Mouse (Mus musculus): Measurements from ENCODE around the gene Fthl17c. TPM values are rescaled to one million over a fixed set of nuclear protein-coding genes. Genes with fewer than 3 reads are reported as not detected.
"Not testable (repeated sequence)": the region's sequence is repeated elsewhere in the genome, so short reads cannot be mapped to it uniquely, and the experiment has no call there.

Fthl17c gene
- not detected in 2 replicates for polyA plus RNA-seq (2015; fragmentation: Nextera tagmentation; extraction: Ambion mirVana)

DNA sequence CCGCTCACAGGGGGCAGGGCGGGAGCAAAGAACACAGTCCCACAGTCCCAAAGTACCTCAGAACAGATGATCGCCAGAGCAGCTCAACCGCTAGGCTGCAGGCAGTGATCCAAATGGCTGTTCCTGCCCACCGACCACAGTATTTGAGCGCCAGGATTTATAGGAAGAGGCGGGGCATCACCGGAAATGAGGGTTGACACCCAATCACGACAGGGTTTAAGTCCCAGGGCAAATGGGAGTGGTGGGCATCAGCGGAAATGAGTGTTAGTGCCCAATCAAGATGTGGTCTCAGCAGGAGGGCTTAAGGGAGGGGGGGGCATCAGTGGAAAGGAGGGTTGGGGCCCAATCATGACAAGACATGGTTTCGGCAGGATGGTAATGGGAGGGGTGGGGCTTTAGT is at the start of gene Fthl17c:
Gene Fthl17c, minus strand, starts transcription at position 101 of the 400 bp plus-strand sequence.
- H3K36me3 ChIP-seq (ENCODE audit: control insufficient read depth, insufficient read depth, low read length); H3K9me3 ChIP-seq (ENCODE audit: control insufficient read depth, low read length); H3K4me2 ChIP-seq (ENCODE audit: low read depth, low read length); H3K27ac ChIP-seq (ENCODE audit: low read length); H3K4me1 ChIP-seq (ENCODE audit: control insufficient read depth, insufficient read depth, low read length); H3K27me3 ChIP-seq (replicated peaks; ENCODE audit: control insufficient read depth, insufficient read depth, low read length); H3K4me3 ChIP-seq (ENCODE audit: low read length); ATAC-seq; H3K9ac ChIP-seq (ENCODE audit: low read depth, low read length): not testable (repeated sequence)
- WGBS, result no CpG with 5 or more reads among the region's 11 CpGs

- no peaks in the 10 kb centered on the region for H3K27me3 ChIP-seq (replicated peaks; ENCODE audit: control insufficient read depth, insufficient read depth, low read length)
- no peaks in the 10 kb centered on the region for H3K9me3 ChIP-seq (ENCODE audit: control insufficient read depth, low read length)
- WGBS, result 49% methylated on average over 10 of the region's 10 CpGs
- H3K27ac ChIP-seq (ENCODE audit: low read length), result no peak overlapping the region
- H3K4me2 ChIP-seq (ENCODE audit: low read depth, low read length), result no peak overlapping the region
- no peaks in the 10 kb centered on the region for H3K4me1 ChIP-seq (ENCODE audit: control insufficient read depth, insufficient read depth, low read length)
- no peak overlapping the region for H3K4me3 ChIP-seq (ENCODE audit: low read length)
- no peak for ATAC-seq
- H3K9ac ChIP-seq (ENCODE audit: low read depth, low read length), result no peak overlapping the region
- no peaks in the 10 kb centered on the region for H3K36me3 ChIP-seq (ENCODE audit: control insufficient read depth, insufficient read depth, low read length)
Observed at GRCm38 (mm10) chrX:9019481-9019880, 43.1 kb upstream of the Fthl17c start.

DNA sequence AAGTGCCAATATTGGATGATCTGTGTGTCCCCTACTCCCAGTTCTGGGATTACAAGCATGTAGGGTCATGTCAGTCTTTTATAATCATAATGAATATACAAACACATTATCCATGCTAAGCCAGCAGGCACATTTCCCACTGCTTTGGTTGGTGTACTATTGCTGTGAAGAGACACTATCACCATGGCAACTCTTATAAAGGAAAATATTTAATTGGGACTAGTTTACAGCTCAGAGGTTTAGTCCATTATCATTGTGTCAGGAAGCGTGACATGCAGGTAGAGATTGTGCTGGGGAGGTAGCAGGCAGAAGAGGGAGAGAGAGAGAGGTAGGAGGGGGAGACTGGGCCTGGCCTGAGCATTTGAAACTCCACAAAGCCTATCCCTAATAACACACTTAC is 39.7 kb upstream of the Fthl17c start:
- no peak for ATAC-seq
- H3K9me3 ChIP-seq (ENCODE audit: control insufficient read depth, low read length), result no peaks in the 10 kb centered on the region
- H3K4me1 ChIP-seq (ENCODE audit: control insufficient read depth, insufficient read depth, low read length), result no peaks in the 10 kb centered on the region
- no peaks in the 10 kb centered on the region for H3K36me3 ChIP-seq (ENCODE audit: control insufficient read depth, insufficient read depth, low read length)
- H3K4me3 ChIP-seq (ENCODE audit: low read length), result no peak overlapping the region
- H3K27ac ChIP-seq (ENCODE audit: low read length), result no peak overlapping the region
- no peak overlapping the region for H3K4me2 ChIP-seq (ENCODE audit: low read depth, low read length)
- 67% methylated on average over 1 of the region's 1 CpGs for WGBS
- H3K27me3 ChIP-seq (replicated peaks; ENCODE audit: control insufficient read depth, insufficient read depth, low read length), result no peaks in the 10 kb centered on the region
- no peak overlapping the region for H3K9ac ChIP-seq (ENCODE audit: low read depth, low read length)

DNA sequence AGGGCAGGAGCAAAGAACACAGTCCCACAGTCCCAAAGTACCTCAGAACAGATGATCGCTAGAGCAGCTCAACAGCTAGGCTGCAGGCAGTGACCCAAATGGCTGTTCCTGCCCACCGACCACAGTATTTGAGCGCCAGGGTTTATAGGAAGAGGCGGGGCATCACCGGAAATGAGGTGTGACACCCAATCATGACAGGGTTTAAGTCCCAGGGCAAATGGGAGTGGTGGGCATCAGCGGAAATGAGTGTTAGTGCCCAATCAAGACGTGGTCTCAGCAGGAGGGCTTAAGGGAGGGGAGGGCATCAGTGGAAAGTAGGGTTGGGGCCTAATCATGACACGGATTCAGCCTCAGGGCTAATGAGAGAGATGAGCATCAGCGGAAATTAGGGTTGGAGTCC is 10.3 kb upstream of the Fthl17c start, which contains the start of gene Fthl17d:
Gene Fthl17d, minus strand, starts transcription at position 101 of the 400 bp plus-strand sequence.
- H3K4me2 ChIP-seq (ENCODE audit: low read depth, low read length); H3K9ac ChIP-seq (ENCODE audit: low read depth, low read length); H3K9me3 ChIP-seq (ENCODE audit: control insufficient read depth, low read length); H3K4me1 ChIP-seq (ENCODE audit: control insufficient read depth, insufficient read depth, low read length); ATAC-seq; H3K4me3 ChIP-seq (ENCODE audit: low read length); H3K36me3 ChIP-seq (ENCODE audit: control insufficient read depth, insufficient read depth, low read length); H3K27ac ChIP-seq (ENCODE audit: low read length); H3K27me3 ChIP-seq (replicated peaks; ENCODE audit: control insufficient read depth, insufficient read depth, low read length): not testable (repeated sequence)
- WGBS, result no CpG with 5 or more reads among the region's 9 CpGs

DNA sequence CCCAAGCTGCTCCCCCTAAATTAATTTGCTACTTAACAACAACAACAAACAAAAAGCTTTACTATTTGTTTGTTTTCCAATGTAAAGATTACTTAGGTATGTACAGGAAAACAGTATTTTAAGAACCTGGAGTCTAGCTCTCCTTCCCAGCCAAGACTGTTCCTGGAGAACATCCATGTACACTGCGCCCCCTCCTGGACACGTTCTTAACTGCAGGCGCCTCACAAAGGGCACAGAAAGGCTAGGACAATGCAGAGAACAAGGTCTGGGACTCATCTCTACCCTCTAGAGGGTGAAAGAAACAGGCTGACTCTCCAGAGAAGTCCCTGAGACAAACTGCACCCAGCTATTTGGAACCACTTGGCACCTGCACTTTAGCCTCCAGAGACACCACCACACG is 11.7 kb downstream of the Fthl17c start:
- H3K27ac ChIP-seq (ENCODE audit: low read length); H3K4me3 ChIP-seq (ENCODE audit: low read length); H3K9ac ChIP-seq (ENCODE audit: low read depth, low read length); H3K9me3 ChIP-seq (ENCODE audit: control insufficient read depth, low read length); ATAC-seq; H3K4me2 ChIP-seq (ENCODE audit: low read depth, low read length); H3K36me3 ChIP-seq (ENCODE audit: control insufficient read depth, insufficient read depth, low read length); H3K27me3 ChIP-seq (replicated peaks; ENCODE audit: control insufficient read depth, insufficient read depth, low read length); H3K4me1 ChIP-seq (ENCODE audit: control insufficient read depth, insufficient read depth, low read length): not testable (repeated sequence)
- 50% methylated on average over 4 of the region's 4 CpGs for WGBS

DNA sequence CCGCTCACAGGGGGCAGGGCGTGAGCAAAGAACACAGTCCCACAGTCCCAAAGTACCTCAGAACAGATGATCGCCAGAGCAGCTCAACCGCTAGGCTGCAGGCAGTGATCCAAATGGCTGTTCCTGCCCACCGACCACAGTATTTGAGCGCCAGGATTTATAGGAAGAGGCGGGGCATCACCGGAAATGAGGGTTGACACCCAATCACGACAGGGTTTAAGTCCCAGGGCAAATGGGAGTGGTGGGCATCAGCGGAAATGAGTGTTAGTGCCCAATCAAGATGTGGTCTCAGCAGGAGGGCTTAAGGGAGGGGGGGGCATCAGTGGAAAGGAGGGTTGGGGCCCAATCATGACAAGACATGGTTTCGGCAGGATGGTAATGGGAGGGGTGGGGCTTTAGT is 13.5 kb downstream of the Fthl17c start, which contains the start of gene Fthl17b:
Gene Fthl17b, minus strand, starts transcription at position 101 of the 400 bp plus-strand sequence.
- WGBS, result 96% methylated on average over 4 of the region's 11 CpGs
- not testable (repeated sequence) for H3K4me3 ChIP-seq (ENCODE audit: low read length); H3K9ac ChIP-seq (ENCODE audit: low read depth, low read length); H3K27me3 ChIP-seq (replicated peaks; ENCODE audit: control insufficient read depth, insufficient read depth, low read length); ATAC-seq; H3K36me3 ChIP-seq (ENCODE audit: control insufficient read depth, insufficient read depth, low read length); H3K9me3 ChIP-seq (ENCODE audit: control insufficient read depth, low read length); H3K4me1 ChIP-seq (ENCODE audit: control insufficient read depth, insufficient read depth, low read length); H3K4me2 ChIP-seq (ENCODE audit: low read depth, low read length); H3K27ac ChIP-seq (ENCODE audit: low read length)

DNA sequence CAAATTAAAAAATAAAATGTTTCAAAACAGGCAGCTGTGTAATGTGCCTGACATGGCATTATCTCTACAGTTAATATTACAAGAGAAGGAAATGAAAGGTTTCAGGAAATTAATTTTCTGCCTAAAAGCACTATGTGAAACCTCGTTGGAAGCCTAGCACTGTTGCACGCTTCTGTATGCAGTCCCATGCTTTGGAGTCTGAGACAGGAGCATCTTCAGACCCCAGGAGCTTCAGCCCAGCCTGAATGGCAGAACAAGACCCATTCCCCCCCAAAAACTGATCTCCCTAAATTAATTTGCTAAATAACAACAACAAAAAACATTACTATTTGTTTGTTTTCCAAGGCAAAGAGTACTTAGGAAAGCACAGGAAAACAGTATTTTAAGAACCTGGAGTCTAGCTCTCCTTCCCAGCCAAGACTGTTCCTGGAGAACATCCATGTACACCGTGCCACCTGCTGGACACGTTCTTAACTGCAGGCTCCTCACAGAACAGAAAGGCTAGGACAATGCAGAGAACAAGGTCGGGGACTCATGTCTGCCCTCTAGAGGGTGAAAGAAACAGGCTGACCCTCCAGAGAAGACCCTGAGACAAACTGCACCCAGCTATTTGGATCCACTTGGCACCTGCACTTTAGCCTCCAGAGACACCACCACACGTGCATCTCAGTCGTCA is 28.1 kb downstream of the Fthl17c start:
- 13% methylated on average over 6 of the region's 7 CpGs for WGBS
- not testable (repeated sequence) for H3K9ac ChIP-seq (ENCODE audit: low read depth, low read length); ATAC-seq; H3K36me3 ChIP-seq (ENCODE audit: control insufficient read depth, insufficient read depth, low read length); H3K9me3 ChIP-seq (ENCODE audit: control insufficient read depth, low read length); H3K27ac ChIP-seq (ENCODE audit: low read length); H3K27me3 ChIP-seq (replicated peaks; ENCODE audit: control insufficient read depth, insufficient read depth, low read length); H3K4me3 ChIP-seq (ENCODE audit: low read length); H3K4me2 ChIP-seq (ENCODE audit: low read depth, low read length); H3K4me1 ChIP-seq (ENCODE audit: control insufficient read depth, insufficient read depth, low read length)

GRCm38 (mm10) chrX:8944041-8944440 is 32.3 kb downstream of the Fthl17c start:
- Histone ChIP-seq H3K9ac (ENCODE audit: low read depth, low read length) (no peak overlapping the region), H3K4me3 (ENCODE audit: low read length) (no peak overlapping the region), H3K36me3 (ENCODE audit: control insufficient read depth, insufficient read depth, low read length) (no peaks in the 10 kb centered on the region), H3K27ac (ENCODE audit: low read length) (no peak overlapping the region), H3K27me3 (replicated peaks; ENCODE audit: control insufficient read depth, insufficient read depth, low read length) (no peaks in the 10 kb centered on the region), H3K4me2 (ENCODE audit: low read depth, low read length) (no peak overlapping the region), H3K9me3 (ENCODE audit: control insufficient read depth, low read length) (no peaks in the 10 kb centered on the region), H3K4me1 (ENCODE audit: control insufficient read depth, insufficient read depth, low read length) (no peaks in the 10 kb centered on the region)
- WGBS, result 74% methylated on average over 8 of the region's 8 CpGs
- no peak for ATAC-seq

- Histone ChIP-seq H3K4me1 (ENCODE audit: control insufficient read depth, insufficient read depth, low read length) (no peaks in the 10 kb centered on the region), H3K27ac (ENCODE audit: low read length) (no peak overlapping the region), H3K36me3 (ENCODE audit: control insufficient read depth, insufficient read depth, low read length) (no peaks in the 10 kb centered on the region), H3K9me3 (ENCODE audit: control insufficient read depth, low read length) (no peaks in the 10 kb centered on the region), H3K27me3 (replicated peaks; ENCODE audit: control insufficient read depth, insufficient read depth, low read length) (no peaks in the 10 kb centered on the region), H3K4me2 (ENCODE audit: low read depth, low read length) (no peak overlapping the region), H3K9ac (ENCODE audit: low read depth, low read length) (no peak overlapping the region), H3K4me3 (ENCODE audit: low read length) (no peak overlapping the region)
- 30% methylated on average over 4 of the region's 4 CpGs for WGBS
- ATAC-seq, result no peak
Observed at GRCm38 (mm10) chrX:8927308-8927707, 49.1 kb downstream of the Fthl17c start.
